Mouse (Mus musculus): Measurements from ENCODE around the gene Zic2. TPM values are rescaled to one million over a fixed set of nuclear protein-coding genes. Genes with fewer than 3 reads are reported as not detected.

The Zic2 gene
- polyA plus RNA-seq, 1 experiment: 66.8 TPM

GRCm38 (mm10) chr14:122463080-122463691, 12.0 kb upstream of the Zic2 start:
- TF ChIP-seq POLR2A (IDR thresholded peaks at IDR 0.05; ENCODE audit: borderline replicate concordance, extremely low read depth, insufficient read depth, insufficient read length, poor library complexity, severe bottlenecking) (no peak), CTCF (IDR thresholded peaks at IDR 0.05; ENCODE audit: borderline replicate concordance, extremely low read depth, insufficient read depth, insufficient read length) (no peak)
- peak; percentile 49 for DNase-seq (ENCODE audit: low read depth)

DNA sequence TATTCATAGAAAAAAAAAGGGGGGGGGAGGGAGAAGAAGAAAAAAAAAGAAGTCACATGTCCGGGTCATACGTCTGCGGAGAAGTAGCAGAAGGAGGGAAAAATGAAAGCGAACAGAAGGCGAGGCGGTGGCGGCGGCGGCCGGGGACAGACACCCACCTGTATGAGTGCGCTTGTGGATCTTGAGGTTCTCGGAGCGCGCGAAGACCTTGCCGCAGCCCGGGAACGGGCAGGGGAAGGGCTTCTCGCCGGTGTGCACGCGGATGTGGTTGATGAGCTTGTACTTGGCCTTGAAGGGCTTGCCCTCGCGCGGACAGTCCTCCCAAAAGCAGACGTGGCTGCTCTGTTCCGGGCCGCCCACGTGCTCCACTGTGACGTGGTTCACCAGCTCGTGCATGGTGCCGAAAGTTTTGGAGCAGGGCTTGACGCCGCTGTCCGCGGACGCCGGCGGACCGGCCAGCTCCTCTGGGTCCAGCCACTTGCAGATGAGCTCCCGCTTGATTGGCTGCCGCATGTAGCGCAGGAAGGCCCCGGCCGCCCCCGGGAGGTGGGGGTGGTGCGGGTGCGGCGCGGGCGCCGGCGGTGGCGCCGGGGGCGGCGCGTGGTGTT, 11.4 kb upstream of the Zic2 start:
- DNase-seq (ENCODE audit: low read depth): peak; percentile 74

GRCm38 (mm10) chr14:122464351-122464762, 10.9 kb upstream of the Zic2 start:
- TF ChIP-seq POLR2A (IDR thresholded peaks at IDR 0.05; ENCODE audit: borderline replicate concordance, extremely low read depth, insufficient read depth, insufficient read length, poor library complexity, severe bottlenecking) (no peak), CTCF (IDR thresholded peaks at IDR 0.05; ENCODE audit: borderline replicate concordance, extremely low read depth, insufficient read depth, insufficient read length) (no peak)
- DNase-seq (ENCODE audit: low read depth): no peak

DNA sequence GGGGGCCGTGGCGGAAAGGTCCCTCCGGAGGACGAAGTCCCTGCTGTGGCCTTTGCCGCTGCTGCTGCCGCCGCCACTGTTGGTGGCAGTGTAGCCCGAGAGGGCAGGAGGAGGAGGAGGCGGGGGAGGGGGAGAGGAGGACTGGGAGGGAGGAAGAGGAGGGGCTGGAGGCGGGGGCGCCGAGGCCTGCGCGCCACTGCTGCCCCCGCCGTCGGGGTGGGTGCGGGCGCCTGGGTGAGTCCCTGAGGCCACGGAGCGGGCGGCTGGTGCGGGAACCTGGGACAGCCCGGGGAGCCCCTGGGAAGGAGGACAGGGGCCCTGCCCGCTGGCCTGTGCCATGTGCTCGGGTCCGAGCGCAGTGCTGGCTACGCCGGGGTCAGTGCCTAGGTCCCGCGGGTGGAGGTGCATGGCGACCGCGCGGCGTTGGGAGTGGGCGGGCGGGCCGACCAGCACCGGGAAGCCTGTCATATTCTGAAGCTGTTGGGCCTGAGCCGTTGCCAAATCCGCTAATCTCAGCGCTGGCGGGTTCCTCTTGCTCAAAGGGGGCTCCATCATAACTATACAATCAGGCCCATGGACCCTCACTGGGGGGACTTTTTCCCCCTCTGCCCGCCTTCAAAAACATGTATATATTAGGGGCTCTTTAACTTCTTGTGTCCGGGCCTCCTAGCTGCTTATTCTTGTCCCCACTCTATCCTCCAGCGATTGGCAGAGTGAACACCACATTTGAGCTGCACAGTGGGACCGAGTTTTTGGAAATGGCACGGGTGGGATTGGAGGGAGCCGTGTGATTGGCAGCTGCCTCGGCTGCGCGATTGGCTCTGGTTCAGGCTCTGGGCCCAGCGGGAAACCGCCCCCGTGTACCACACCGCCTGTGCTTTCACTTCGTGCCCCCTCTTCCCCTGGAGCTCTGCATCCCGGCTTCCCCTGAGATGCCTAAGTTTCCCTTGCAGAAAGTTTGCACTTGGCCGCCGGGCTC, 10.2 kb upstream of the Zic2 start, which contains the start of gene Zic5:
Gene Zic5 (minus strand): TSS at position 915 of the 979 bp plus-strand sequence.
- DNase-seq (ENCODE audit: low read depth): peak; percentile 95
- TF ChIP-seq CTCF (IDR thresholded peaks at IDR 0.05; ENCODE audit: borderline replicate concordance, extremely low read depth, insufficient read depth, insufficient read length) (no peak), POLR2A (IDR thresholded peaks at IDR 0.05; ENCODE audit: borderline replicate concordance, extremely low read depth, insufficient read depth, insufficient read length, poor library complexity, severe bottlenecking) (peak; percentile 32; the same call in 1 of the 2 replicates)

- peak; percentile 32 for DNase-seq (ENCODE audit: low read depth)
- TF ChIP-seq POLR2A (IDR thresholded peaks at IDR 0.05; ENCODE audit: borderline replicate concordance, extremely low read depth, insufficient read depth, insufficient read length, poor library complexity, severe bottlenecking): no peak
- TF ChIP-seq CTCF (IDR thresholded peaks at IDR 0.05; ENCODE audit: borderline replicate concordance, extremely low read depth, insufficient read depth, insufficient read length): no peak
Observed at GRCm38 (mm10) chr14:122465931-122466490, 9.2 kb upstream of the Zic2 start.

DNA sequence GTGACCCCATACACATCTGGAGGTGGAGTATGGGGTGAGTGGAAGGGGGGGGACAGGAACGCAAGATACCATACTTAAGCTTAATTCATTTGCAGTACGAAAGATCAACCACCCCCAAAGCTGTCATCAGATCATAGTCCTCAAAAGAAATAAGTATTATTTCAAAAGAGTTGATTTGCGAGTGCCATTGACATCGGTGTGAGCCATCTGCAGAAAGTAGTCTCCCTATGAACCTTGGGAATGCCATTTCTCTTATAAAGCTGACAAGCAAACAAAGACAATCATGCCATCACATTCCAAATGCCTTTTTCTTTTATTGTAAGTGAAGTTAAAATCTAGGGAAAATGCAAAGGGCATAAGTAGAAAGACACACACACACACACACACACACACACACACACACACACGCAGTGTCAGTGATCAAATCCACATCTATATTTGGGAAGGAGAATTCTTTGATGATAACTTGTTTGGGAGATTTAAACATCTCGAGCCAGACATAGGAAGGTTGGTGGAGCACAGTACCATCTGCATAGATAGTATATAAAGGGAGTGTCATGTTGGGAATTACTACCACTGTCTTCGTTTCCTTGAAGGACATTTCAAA, 8.4 kb upstream of the Zic2 start:
- TF ChIP-seq CTCF (IDR thresholded peaks at IDR 0.05; ENCODE audit: borderline replicate concordance, extremely low read depth, insufficient read depth, insufficient read length) (no peak), POLR2A (IDR thresholded peaks at IDR 0.05; ENCODE audit: borderline replicate concordance, extremely low read depth, insufficient read depth, insufficient read length, poor library complexity, severe bottlenecking) (no peak)
- DNase-seq (ENCODE audit: low read depth): peak; percentile 50

- TF ChIP-seq POLR2A (IDR thresholded peaks at IDR 0.05; ENCODE audit: borderline replicate concordance, extremely low read depth, insufficient read depth, insufficient read length, poor library complexity, severe bottlenecking): no peak
- DNase-seq (ENCODE audit: low read depth): peak; percentile 69
Observed at GRCm38 (mm10) chr14:122467926-122468841, 7.1 kb upstream of the Zic2 start.

GRCm38 (mm10) chr14:122468971-122469755, 6.1 kb upstream of the Zic2 start:
- peak; percentile 69 for DNase-seq (ENCODE audit: low read depth)
- TF ChIP-seq CTCF (IDR thresholded peaks at IDR 0.05; ENCODE audit: borderline replicate concordance, extremely low read depth, insufficient read depth, insufficient read length) (no peak), POLR2A (IDR thresholded peaks at IDR 0.05; ENCODE audit: borderline replicate concordance, extremely low read depth, insufficient read depth, insufficient read length, poor library complexity, severe bottlenecking) (no peak)

DNA sequence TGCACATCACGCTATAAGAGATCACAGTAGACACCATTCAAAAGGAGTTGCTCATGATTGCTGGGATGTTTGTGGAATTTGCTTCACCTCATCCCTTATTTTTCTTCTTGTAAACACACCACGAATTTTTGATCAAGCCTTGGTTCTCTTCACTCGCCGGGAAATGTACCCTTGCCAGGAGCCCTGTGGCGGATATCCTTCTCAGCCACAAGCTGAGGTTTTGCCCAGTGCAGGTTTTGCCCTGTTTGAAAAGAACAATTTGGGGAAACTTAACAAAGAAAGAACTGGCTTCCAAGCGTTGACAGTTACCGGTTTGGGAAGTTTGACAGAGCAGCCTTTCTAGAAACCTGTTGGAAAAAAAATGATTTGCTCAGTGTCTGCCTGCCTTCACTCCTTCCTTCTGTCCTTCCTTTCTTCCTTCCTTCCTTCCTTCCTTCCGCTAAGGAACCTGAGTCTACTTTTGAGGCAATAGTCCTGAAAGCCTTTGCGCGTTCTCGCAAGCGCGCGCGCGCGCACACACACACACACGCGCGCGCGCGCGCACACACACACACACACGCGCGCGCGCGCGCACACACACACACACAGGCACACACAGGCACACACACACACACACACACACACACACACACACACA, 3.7 kb upstream of the Zic2 start:
- TF ChIP-seq CTCF (IDR thresholded peaks at IDR 0.05; ENCODE audit: borderline replicate concordance, extremely low read depth, insufficient read depth, insufficient read length) (no peak), POLR2A (IDR thresholded peaks at IDR 0.05; ENCODE audit: borderline replicate concordance, extremely low read depth, insufficient read depth, insufficient read length, poor library complexity, severe bottlenecking) (no peak)
- peak; percentile 73 for DNase-seq (ENCODE audit: low read depth)
